Mouse (Mus musculus) ES-E14 (cell line): ENCODE measurements around the gene Htr1a. TPM values are rescaled to one million over a fixed set of nuclear protein-coding genes. Genes with fewer than 3 reads are reported as not detected.

Experiments used
- DNase-seq: peaks from one replicate; pipeline ENCODE4 v3.0.0-alpha.2; 2013; ENCODE audit warnings: low read depth, low spot score
- H3K27ac ChIP-seq: 2 replicates; pipeline ENCODE4 v1.5.1; 2012; ENCODE audit warnings: low read depth, mild to moderate bottlenecking, low read length, moderate library complexity, mixed read lengths; ENCODE audit not compliant: poor library complexity, insufficient read depth, severe bottlenecking
- H3K36me3 ChIP-seq: 2 replicates; pipeline ENCODE4 v1.6.1; 2012; ENCODE audit warnings: mild to moderate bottlenecking, low read length, moderate library complexity, mixed read lengths; ENCODE audit not compliant: control insufficient read depth, poor library complexity, insufficient read depth, severe bottlenecking
- H3K4me1 ChIP-seq, 2 experiments: fragments of 150-350 bp in 1 of 2; sonication (generic) in 1 of 2; 2 replicates each; pipeline ENCODE4 v1.6.1; 2012; ENCODE audit warnings: low read length in 2 of 2, mild to moderate bottlenecking in 1 of 2, mixed read lengths in 1 of 2; ENCODE audit not compliant: control insufficient read depth in 2 of 2, insufficient read depth in 2 of 2, poor library complexity in 1 of 2
- H3K4me3 ChIP-seq, 2 experiments: fragments of 150-350 bp in 1 of 2; sonication (generic) in 1 of 2; 2 replicates each; pipeline ENCODE4 v1.5.1; 2012; ENCODE audit warnings: low read length in 2 of 2, low read depth in 1 of 2, mild to moderate bottlenecking in 1 of 2, mixed read lengths in 1 of 2; ENCODE audit not compliant: insufficient read depth in 1 of 2, poor library complexity in 1 of 2, severe bottlenecking in 1 of 2
- H3K9ac ChIP-seq: 2 replicates; pipeline ENCODE4 v1.6.1; 2012; ENCODE audit warnings: low read depth, mild to moderate bottlenecking, low read length, mixed read lengths; ENCODE audit not compliant: poor library complexity, insufficient read depth, severe bottlenecking
- H3K9me3 ChIP-seq: fragments of 150-350 bp; sonication (generic); 2 replicates; pipeline ENCODE4 v1.6.1; 2012; ENCODE audit warnings: low read depth, mild to moderate bottlenecking, low read length; ENCODE audit not compliant: control insufficient read depth, insufficient read depth
- CHD2 ChIP-seq: IDR thresholded peaks from 2 replicates; pipeline ENCODE4 v1.6.1; 2014; ENCODE audit warnings: mild to moderate bottlenecking, low read depth, low read length, inconsistent platforms
- HCFC1 ChIP-seq: IDR thresholded peaks from 2 replicates; pipeline ENCODE4 v1.6.1; 2012; ENCODE audit warnings: low read length, inconsistent platforms, borderline replicate concordance; ENCODE audit not compliant: insufficient read depth
- MAFK ChIP-seq: IDR thresholded peaks from 2 replicates; pipeline ENCODE4 v1.6.1; 2014; ENCODE audit warnings: mild to moderate bottlenecking, low read depth, low read length, inconsistent platforms; ENCODE audit not compliant: insufficient read depth
- ZC3H11A ChIP-seq: IDR thresholded peaks from 2 replicates; pipeline ENCODE4 v1.6.1; 2012; ENCODE audit warnings: low read depth, mild to moderate bottlenecking, inconsistent platforms, low read length, borderline replicate concordance
- ZNF384 ChIP-seq: IDR thresholded peaks from 2 replicates; pipeline ENCODE4 v1.6.1; 2012; ENCODE audit warnings: low read depth, low read length, inconsistent platforms
- in situ Hi-C, 2 experiments: fragments of 600-800 bp; cut with MboI; formaldehyde crosslinking; loops; one replicate each; pipeline ENCODE4 v1.15.1; 2025; ENCODE audit warnings: low sequenced_read_pairs in 2 of 2, inconsistent platforms in 1 of 2; ENCODE audit not compliant: unreplicated experiment in 2 of 2
- total RNA-seq: library from RNA; depleted of rRNA; stranded (reverse); fragments of 300-350 nt; gene quantifications from 2 replicates; pipeline ENCODE4 v1.2.3, GENCODE M21; 2012

Gene Htr1a
- total RNA-seq, 1 experiment, result not detected

DNA sequence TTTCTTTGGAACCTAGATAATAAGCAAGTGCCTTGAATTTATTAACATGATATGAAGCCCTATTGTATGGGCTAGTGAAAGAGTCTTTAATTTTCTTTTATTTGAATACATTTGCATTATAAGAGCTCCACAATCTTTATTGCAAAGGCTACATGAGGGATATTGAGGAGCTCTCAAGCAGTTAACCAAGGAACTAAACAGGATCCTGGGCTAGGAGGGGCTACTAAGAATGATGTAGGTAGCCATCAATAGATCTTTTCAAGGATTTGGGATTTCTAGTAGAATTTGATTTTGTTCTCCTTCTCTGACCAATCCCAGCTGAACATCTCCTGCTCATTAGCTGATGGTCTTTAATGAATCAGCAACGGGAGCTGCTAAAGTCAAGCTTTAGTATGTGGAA lies 9.8 kb upstream of the Htr1a start:
- in situ Hi-C loops, result loop anchor here in 1 of 2 experiments (25.0 kb wide), 1 partner anchor 1279 kb away; no protein-coding TSS in a partner anchor
- TF ChIP-seq ZNF384, result no peak
- no peak for TF ChIP-seq ZC3H11A
- no peak for TF ChIP-seq MAFK
- TF ChIP-seq HCFC1, result no peak
- no peaks in the 10 kb centered on the region for H3K36me3 ChIP-seq

DNA sequence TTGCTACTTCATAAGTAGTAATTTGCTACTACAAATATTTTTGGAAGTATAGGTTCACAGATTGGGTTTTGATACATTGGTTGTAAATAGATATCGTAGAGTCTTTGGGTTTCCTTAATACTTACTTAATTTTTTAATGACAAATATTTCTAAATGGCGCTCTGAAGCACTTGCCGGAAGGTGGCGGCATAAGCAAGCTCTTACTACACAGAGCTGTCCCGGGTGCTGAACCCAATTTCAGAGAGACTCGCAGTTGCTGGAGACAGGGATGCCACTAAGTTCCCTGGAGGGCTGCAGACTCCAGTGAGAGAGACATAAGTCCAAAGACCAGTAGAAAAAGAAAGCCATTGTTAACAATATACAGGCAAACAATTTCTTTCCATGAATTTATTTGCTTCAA lies 863 bp upstream of the Htr1a start:
- no peak overlapping the region for H3K4me3 ChIP-seq

More for the DNA sequence above, 9.8 kb upstream of the Htr1a start:
- Histone ChIP-seq H3K9me3 (no peaks in the 10 kb centered on the region), H3K9ac (no peak overlapping the region), H3K4me1 (no peaks in the 10 kb centered on the region), H3K4me3 (no peak overlapping the region), H3K27ac (no peak overlapping the region)
- no peak for DNase-seq

DNA sequence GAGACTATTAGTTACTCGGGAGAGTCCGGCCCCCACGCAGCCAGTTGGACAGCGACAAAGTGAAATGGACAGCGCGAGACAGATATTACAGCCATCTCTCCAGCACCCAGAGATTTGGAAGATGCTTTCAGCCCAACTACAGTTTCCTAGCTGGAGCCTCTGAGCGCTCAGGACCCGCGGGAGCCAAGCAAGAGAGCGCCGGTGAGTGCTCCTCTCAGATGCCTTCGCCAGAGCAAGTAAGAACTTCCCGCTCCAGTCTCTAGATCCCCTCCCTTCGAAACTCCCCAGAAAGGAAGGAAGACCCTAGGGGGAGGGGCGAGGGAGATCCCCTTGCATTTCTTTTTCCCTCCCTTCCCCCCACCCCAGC lies 415 bp downstream of the Htr1a start:
- Histone ChIP-seq H3K4me3 (peak overlapping the region; percentile 63 to 64), H3K27ac (no peak overlapping the region), H3K9me3 (no peaks in the 10 kb centered on the region), H3K4me1 (peaks cover 0 to 6% of the 10 kb centered on the region in 2 experiments; a peak in 1 of 4 replicates), H3K9ac (no peak overlapping the region), H3K36me3 (no peaks in the 10 kb centered on the region)
- no peak for DNase-seq
- in situ Hi-C loops, result loop anchor here in 1 of 2 experiments (25.0 kb wide), 1 partner anchor 1268 kb away; no protein-coding TSS in a partner anchor
- no peak for TF ChIP-seq ZC3H11A

More for the DNA sequence above, 863 bp upstream of the Htr1a start:
- H3K9me3 ChIP-seq, result no peaks in the 10 kb centered on the region
- H3K36me3 ChIP-seq, result no peaks in the 10 kb centered on the region
- in situ Hi-C loops, result loop anchor here in 1 of 2 experiments (25.0 kb wide), 1 partner anchor 1270 kb away; no protein-coding TSS in a partner anchor
- peaks cover 0 to 6% of the 10 kb centered on the region in 2 experiments; a peak in 1 of 4 replicates for H3K4me1 ChIP-seq
- no peak overlapping the region for H3K27ac ChIP-seq
- no peak overlapping the region for H3K9ac ChIP-seq
- peak; percentile 44 for DNase-seq
- TF ChIP-seq MAFK (no peak), ZC3H11A (peak; percentile 78; the same call in 1 of the 2 replicates), CHD2 (no peak), ZNF384 (no peak), HCFC1 (no peak)

DNA sequence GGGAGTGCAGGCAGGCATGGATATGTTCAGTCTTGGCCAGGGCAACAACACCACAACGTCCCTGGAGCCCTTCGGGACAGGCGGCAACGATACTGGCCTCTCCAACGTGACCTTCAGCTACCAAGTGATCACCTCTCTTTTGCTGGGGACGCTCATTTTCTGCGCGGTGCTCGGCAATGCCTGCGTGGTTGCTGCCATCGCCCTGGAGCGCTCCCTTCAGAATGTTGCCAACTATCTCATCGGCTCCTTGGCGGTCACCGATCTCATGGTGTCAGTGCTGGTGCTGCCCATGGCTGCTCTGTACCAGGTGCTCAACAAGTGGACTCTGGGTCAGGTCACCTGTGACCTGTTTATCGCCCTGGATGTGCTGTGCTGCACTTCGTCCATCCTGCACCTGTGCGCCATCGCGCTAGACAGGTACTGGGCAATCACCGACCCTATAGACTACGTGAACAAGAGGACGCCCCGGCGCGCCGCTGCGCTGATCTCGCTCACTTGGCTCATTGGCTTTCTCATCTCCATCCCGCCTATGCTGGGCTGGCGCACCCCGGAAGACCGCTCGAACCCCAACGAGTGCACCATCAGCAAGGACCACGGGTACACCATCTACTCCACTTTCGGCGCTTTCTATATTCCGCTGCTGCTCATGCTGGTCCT lies 927 bp downstream of the Htr1a start:
- H3K36me3 ChIP-seq, result no peaks in the 10 kb centered on the region
- in situ Hi-C loops, result loop anchor here in 1 of 2 experiments (25.0 kb wide), 1 partner anchor 1268 kb away; no protein-coding TSS in a partner anchor
- no peak overlapping the region for H3K9ac ChIP-seq
- peaks cover 0 to 6% of the 10 kb centered on the region in 2 experiments; a peak in 1 of 4 replicates for H3K4me1 ChIP-seq
- TF ChIP-seq MAFK (no peak), CHD2 (no peak), HCFC1 (no peak), ZNF384 (no peak), ZC3H11A (no peak)
- no peaks in the 10 kb centered on the region for H3K9me3 ChIP-seq
- no peak overlapping the region for H3K27ac ChIP-seq
- no peak for DNase-seq
- peak overlapping the region; percentile 63 to 64 for H3K4me3 ChIP-seq

DNA sequence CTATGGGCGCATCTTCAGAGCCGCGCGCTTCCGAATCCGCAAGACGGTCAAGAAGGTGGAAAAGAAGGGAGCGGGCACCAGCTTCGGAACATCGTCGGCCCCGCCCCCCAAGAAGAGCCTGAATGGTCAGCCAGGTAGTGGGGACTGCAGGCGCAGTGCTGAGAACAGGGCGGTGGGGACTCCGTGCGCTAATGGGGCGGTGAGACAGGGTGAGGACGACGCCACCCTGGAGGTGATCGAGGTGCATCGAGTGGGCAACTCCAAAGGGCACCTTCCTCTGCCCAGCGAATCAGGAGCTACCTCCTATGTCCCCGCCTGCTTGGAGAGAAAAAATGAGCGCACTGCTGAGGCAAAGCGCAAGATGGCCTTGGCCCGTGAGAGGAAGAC lies 1.4 kb downstream of the Htr1a start:
- Histone ChIP-seq H3K27ac (no peak overlapping the region), H3K9ac (no peak overlapping the region), H3K36me3 (no peaks in the 10 kb centered on the region), H3K9me3 (no peaks in the 10 kb centered on the region), H3K4me1 (peaks cover 0 to 6% of the 10 kb centered on the region in 2 experiments; a peak in 1 of 4 replicates), H3K4me3 (peak overlapping the region; percentile 63 to 64)
- in situ Hi-C loops, result loop anchor here in 1 of 2 experiments (25.0 kb wide), 1 partner anchor 1267 kb away; no protein-coding TSS in a partner anchor
- TF ChIP-seq HCFC1, result no peak
- TF ChIP-seq ZNF384, result no peak
- no peak for TF ChIP-seq MAFK
- no peak for TF ChIP-seq CHD2
- no peak for TF ChIP-seq ZC3H11A
- no peak for DNase-seq
